Mouse (Mus musculus): Measurements from ENCODE around the gene Ddah1.

The Ddah1 gene

DNA sequence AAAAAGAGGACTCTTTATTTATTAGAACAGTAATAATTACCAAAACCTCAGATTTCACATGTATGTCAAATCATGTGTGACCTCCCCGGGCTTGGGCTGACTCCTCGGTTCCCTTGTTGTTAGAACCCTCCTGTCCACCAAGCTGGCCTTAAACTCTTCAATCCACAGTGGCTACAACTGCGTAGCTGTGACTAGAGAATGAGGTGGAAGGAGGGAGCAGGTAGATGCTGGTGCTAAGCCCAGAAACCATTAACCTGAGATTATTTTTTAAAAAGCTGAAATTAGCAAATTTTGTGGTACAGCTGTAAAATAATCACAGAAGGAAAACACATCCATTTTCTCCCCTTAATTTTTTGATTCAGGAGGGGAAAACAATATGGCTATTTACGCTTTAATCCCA lies 10.0 kb downstream of the Ddah1 start:
- DNase-seq: no peak

DNA sequence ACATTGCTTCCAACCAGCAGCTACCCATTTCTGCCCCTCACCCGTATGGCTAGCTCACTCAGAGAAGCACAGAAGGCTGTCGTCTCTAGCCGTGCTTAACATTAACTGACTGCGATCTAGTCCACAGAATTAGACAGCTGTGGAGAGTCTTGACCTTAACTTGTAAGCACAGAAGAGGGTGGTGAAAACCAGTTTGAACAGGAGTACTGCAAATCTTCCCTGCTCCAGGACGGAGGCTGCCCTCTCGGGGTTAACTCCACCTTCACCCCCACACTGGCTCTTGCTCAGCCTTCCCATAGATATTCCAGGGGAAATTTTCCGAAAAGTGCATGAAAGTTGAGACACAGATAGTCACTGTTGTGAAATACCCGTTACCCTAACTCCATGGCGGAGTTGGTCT lies 14.9 kb downstream of the Ddah1 start:
- DNase-seq: no peak

DNA sequence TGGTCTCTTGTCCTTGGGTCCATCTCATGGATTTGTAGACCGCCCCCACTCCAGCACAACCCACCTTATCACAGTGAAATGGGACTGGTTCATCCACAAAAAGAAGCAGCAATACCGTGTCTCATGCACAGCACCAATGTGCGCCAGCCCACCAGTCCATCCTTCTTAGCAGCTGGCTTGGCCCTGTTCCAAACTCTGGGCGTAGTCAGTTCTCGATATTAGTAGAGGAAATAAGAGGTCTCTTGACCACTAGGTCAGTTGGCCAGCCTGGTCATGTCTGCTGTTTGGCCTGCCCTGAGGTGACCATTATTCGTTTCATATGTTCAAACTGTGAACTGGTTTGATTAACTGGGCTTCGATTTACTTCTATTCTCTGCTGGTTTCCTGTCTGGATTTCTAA lies 15.9 kb downstream of the Ddah1 start:
- no peak for DNase-seq

- no peak for DNase-seq
Measured at GRCm38 (mm10) chr3:145775236-145775635, 16.8 kb downstream of the Ddah1 start.

DNA sequence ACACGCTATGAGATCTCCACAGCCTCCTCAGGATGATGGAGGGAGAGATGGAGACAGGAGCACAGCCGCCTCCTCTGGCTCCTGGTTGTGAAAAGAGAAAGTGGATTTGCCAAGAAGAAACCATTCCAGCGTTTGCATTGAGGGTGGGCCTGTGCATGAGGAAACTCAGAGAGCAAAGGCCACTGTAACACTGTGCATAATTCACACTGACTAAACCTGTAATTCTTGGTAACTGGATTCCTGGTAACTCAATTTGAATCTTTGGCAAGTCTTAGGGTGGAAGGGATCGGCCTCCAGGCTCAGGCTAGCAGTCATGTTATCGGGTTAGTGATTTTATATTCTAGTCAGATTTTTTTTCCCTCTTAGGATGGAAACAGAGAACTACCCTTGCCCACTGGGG lies 17.4 kb downstream of the Ddah1 start:
- no peak for DNase-seq

GRCm38 (mm10) chr3:145777006-145777405 lies 18.5 kb downstream of the Ddah1 start:
- DNase-seq: no peak

DNA sequence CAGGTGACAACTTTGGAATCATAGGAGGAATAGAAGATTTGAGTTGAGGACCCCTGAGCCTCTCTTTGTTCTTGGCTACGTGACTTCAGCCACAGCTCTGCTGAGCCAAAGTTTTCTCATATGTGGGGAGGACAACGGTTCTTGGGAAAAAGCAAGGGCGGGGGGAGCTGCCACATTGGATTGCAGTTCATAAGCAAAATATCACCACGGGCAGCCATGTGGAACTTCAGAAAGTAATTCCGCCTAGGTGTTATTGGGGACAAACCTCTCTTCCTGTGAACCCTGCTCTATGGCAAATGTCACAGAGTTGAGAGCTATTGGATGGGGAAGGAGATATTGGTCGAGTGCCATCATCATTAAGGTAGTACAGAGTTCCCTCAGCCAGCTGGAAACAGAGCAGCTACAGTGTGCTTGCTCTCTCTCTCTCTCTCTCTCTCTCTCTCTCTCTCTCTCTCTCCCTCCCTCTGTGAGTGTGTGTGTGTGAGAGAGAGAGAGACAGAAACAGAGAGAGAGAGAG lies 20.0 kb downstream of the Ddah1 start:
- no peak for DNase-seq

GRCm38 (mm10) chr3:145779279-145779973 lies 21.0 kb downstream of the Ddah1 start:
- no peak for DNase-seq

DNA sequence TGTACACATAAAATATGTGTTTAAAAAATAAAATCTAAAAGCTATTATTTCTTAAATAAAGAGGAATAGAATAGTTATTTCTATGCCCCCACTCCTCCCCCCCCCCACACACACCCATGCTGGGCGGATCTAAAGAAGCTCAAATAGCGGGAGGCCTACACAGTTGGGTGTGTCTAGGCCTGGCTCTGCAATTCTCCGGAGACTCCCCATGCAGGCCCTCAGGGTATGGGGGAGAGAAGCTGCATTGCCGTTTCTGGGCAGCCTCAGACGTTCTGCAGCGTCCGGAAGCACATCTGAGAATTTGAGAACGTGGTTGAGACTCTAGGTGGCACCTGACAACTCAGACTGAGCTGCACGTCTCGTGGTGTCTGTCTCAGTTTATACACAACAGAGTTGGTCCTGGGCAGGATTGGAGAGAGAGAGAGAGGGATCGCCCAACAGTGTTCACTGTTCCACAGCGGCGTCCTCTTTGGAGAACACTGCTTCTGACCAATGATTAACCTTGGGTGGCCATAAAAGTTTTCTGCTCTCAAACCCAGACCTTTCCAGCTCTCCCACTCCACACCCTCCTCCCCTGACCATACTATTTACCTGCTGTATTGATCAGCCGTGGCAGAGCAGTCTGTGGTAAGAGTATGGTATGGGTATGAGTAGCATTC lies 22.4 kb downstream of the Ddah1 start:
- DNase-seq: no peak

GRCm38 (mm10) chr3:145785244-145785643 lies 26.8 kb downstream of the Ddah1 start:
- DNase-seq: no peak

GRCm38 (mm10) chr3:145787303-145787702 lies 28.8 kb downstream of the Ddah1 start:
- DNase-seq: no peak

DNA sequence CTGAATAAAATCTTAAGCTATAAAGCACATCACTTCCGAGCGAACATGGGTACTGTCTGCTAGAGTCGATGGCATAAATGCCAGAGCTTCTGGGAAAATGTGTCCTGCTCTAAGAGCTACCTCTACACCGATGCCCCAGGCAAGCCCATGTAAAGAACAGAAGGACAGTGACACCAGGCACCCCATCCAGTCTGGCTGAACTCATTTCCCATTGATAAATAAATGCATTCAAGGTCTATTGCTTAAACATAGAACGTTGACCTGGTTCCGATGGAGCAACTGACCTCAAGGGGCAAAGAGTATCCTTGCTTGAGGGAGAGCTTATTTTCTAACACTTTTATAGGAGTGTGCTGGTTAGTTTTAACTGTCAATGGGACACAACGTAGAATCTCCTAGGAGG lies 30.6 kb downstream of the Ddah1 start:
- DNase-seq: no peak

DNA sequence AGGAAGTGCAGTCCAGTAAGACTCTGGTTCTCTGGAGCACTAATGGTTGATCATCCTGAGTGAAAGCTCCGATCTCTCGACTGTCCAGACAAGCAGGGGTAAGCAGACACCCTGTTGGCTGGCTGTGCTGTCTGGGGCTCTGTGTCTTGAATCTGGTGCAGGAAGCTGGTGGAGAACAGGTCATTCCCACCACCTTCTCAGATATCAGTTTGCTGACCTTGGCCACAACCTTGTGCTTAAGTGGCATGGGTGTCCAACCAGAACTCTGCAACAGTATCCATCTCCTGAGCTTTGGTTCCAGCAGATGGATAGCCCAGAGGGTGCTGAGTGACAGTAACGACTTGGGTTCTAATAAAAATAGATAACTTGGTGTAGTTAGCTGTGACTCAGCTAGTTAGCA lies 31.8 kb downstream of the Ddah1 start:
- DNase-seq: no peak

GRCm38 (mm10) chr3:145790709-145791108 lies 32.2 kb downstream of the Ddah1 start:
- no peak for DNase-seq

DNA sequence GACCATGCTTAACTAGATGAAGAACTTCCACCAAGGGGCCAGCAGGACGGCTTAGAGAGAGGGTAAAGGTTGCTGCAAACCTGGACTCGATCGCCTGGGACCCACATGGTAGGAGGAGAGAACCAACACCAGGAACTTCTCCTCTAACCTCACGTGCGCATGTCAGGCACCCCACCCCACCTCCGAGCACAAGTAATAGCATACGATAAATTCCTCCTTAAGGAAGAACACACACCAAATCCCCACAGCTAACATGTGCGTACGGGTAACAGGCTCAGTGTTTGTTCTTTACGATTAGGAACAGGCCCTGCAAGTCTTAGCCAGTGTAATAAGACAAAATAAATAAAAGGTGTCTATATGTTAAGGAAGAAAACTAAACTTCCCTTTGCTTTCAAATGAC lies 35.9 kb downstream of the Ddah1 start:
- no peak for DNase-seq

GRCm38 (mm10) chr3:145795896-145796295 lies 37.4 kb downstream of the Ddah1 start:
- DNase-seq: no peak

GRCm38 (mm10) chr3:145798042-145798441 lies 39.6 kb downstream of the Ddah1 start:
- DNase-seq: no peak

DNA sequence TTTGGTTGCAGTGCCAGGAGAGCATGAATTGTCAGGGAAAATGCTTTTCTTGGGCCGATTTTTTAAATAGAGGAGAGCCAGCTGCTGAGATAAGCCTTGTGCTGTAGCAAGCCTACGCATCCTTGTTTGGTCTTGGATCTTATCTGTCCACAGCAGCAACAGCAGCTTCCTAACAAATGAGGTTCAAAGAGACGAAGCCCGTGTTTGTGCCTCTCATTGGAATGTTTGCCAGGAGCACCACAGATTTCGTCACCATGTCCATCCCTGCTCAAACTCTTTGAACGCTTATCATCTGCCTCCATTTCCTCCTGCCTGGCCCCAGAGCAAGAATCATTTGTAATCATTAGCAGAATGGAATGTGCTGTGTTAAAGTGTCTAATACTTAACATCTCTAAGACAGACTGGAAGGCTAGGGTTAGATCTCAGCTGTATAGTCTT lies 40.3 kb downstream of the Ddah1 start:
- DNase-seq: no peak

DNA sequence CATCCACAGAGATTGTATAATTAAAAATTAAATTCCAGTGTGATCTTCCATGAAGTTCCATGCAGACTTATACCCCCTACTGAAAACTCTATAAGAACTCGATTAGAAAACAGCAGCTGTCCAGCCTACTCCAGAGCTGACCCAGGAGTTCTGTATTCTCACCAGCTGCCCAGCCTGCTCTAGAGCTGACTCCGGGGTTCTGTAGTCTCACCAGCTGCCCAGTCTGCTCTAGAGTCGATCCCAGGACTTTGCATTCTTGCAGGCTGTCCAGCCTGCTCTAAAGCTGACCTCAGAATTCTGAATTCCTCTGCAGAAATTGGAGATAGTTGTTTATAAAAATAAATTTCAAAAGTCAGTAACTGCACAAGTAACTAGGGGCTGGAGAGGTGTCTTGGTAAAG lies 40.9 kb downstream of the Ddah1 start:
- DNase-seq: no peak

- no peak for DNase-seq
Measured at GRCm38 (mm10) chr3:145802106-145802505, 43.6 kb downstream of the Ddah1 start.

GRCm38 (mm10) chr3:145805848-145806247 lies 47.4 kb downstream of the Ddah1 start:
- DNase-seq: no peak

DNA sequence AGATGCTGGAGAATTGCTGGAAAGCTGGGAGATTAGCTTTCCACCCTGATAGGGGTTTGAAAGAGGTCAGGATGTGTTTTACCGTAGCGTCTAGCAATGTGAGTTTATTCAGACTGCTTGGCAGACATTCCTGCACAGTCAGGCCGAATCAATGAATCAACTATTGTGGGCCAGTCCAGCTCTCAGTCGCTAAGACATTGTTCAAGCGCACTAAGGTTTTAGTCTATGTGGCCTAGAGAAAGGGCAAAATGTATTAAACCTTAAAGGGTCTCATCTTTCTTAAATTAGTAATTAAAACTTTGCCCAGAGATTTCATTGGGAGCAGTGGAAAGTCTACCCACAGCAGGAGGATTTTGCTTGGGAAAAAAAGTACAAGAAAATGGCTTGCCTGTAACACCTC lies 48.0 kb downstream of the Ddah1 start:
- DNase-seq: peak; percentile 44

DNA sequence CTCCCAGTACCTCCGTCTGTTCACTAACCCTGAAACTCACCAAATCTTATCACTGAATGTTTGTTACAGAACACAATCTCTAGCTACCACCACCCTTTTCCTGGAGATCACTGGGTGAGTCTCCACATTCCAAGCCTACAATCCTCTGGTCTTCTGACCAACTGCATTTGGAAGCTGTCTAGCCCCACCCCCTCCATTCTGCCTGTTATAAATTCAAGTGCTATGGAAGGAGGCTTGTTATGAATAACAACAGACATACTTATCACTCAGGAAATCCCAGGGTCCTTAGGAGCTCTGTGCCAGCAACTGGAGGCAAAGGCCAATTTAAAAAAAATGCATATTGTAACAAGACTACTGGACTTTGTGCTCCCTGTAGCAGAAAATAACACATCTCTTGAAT lies 58.3 kb downstream of the Ddah1 start:
- peak; percentile 45 for DNase-seq

GRCm38 (mm10) chr3:145817276-145817675 lies 58.8 kb downstream of the Ddah1 start:
- DNase-seq: peak; percentile 83

DNA sequence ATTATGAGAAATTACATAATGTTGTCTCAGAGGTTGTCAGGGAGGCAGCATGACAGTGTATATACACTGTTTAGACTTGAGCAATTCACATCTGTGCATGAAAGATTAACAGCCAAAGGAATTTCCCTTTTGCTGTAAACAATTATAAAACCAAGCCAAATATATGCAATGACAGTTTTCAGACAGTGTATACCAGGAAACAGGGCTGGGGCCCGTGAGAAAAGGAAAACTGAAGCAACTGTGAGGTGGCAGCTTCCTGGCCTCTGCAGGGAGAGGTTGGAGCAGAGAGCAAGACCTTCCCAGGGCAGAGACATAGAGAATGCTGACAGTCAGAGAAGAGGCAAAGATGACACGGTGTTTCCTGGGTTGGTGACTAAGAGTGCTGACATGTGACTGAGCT lies 62.0 kb downstream of the Ddah1 start:
- no peak for DNase-seq

Measured in retina, postnatal 1 day (tissue).